Mouse (Mus musculus) bone marrow, adult 2 months (tissue): Measurements from ENCODE around the gene BC051019.

ENCODE experiments used
- CTCF ChIP-seq: fragments of 200-500 bp; IDR thresholded peaks from 2 replicates; pipeline ENCODE4 v1.5.1; 2011; ENCODE audit warnings: low read length, control low read depth; ENCODE audit not compliant: control insufficient read depth, insufficient read depth
- POLR2A ChIP-seq: fragments of 200-500 bp; IDR thresholded peaks from 2 replicates; pipeline ENCODE4 v1.6.1; 2011; ENCODE audit warnings: low read depth, mild to moderate bottlenecking, control low read depth, low read length, borderline replicate concordance; ENCODE audit not compliant: control insufficient read depth

DNA sequence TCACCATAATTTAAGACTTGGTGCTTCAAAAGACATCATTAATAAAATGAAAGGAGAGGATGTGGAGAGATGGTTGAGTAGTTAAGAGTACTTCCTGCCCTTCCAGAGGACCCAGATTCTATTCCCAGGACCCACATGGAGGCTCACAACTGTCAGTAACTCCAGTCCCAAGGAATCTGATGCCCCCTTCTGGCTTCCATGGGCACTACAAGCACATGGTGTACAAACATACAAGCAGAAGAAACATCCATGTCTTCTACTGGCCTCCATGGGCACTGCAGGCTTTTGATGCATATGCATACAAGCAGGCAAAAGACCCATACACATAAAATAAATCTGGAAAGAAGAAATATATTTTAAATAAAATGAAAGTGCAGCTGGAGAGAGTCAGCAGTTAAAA is 23.4 kb downstream of the BC051019 start:
- TF ChIP-seq CTCF (no peak), POLR2A (no peak)
